Comparison of ENCODE assay signal across 14 mouse cellular contexts in the genomic region with DNA sequence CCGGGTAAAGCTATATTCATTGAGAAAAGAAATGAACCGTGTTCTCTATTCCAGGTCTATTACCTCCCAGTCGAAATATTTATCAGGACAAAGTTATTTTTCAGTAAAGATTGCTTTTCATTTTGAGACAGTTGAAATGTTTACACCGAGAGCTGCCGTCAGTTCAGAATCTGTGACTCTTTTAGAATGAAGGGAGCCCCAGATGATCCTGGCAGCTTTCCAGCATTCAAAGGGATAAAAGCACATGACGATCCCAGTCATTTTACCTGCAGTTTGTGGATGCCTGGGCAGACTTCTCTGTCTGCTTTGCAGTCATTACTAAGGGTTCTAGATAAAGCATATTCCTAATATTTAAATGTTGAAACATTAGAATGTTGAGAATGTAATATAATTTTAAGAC.
DNase-seq lines count a peak whose midpoint lies in the region; ATAC-seq and TF ChIP-seq lines count a peak whose summit lies in the region.
"Had no signal": no experiment of that assay in that cellular context is flagged by ENCODE, and none has a peak within 500 bp of the region (broad histone marks: within the 10 kb centered on the region; RNA-seq: fewer than 3 reads in every experiment).

No protein-coding gene starts in this region.

- no peak overlapping the region; the same call in 1 of the 2 replicates for H3K27ac ChIP-seq in heart, adult 2 months
- H3K27ac ChIP-seq in limb, embryonic 15.5 days: peak overlapping the region; percentile 17; the same call in 1 of the 2 replicates
- H3K27ac ChIP-seq in limb, embryonic 10.5 days: no peak overlapping the region
- H3K27ac ChIP-seq in heart, embryonic 15.5 days: peak overlapping the region; percentile 79
- H3K27ac ChIP-seq: forebrain, embryonic 10.5 days; liver, embryonic 14.5 days; macrophage; midbrain, embryonic 13.5 days had no signal

- peak; percentile 23 for DNase-seq in heart, adult 8-10 months (ENCODE audit: low spot score)
- DNase-seq in heart, adult 2 months: no peak
- no peak for DNase-seq in limb, embryonic 10.5 days (ENCODE audit: low spot score)
- peak; percentile 43 for DNase-seq in brain, embryonic 14.5 days (ENCODE audit: low read depth)
- no peak for DNase-seq in left cerebral cortex, postnatal 10 days (ENCODE audit: extremely low spot score in 1 of 2, low spot score in 2 of 2)
- no peak for DNase-seq in frontal cortex, postnatal 25 days (ENCODE audit: low spot score in 2 of 2)
- DNase-seq: thymus, postnatal 36 days had no signal

- TF ChIP-seq EP300 in heart, adult 2 months (IDR thresholded peaks at IDR 0.05; ENCODE audit: insufficient read depth, low read depth, low read length): no peak

- ATAC-seq in limb, embryonic 15.5 days (ENCODE audit: insufficient number of reproducible peaks, low FRiP score, low TSS enrichment, low read depth): no peak
- ATAC-seq in heart, embryonic 15.5 days (replicated peaks; ENCODE audit: insufficient number of reproducible peaks, insufficient read depth, low FRiP score, low read depth): no peak
- ATAC-seq: midbrain, embryonic 13.5 days had no signal

- H3K4me2 ChIP-seq in limb, embryonic 15.5 days: no peak overlapping the region
- H3K4me2 ChIP-seq in heart, embryonic 15.5 days: peak overlapping the region; percentile 61
- H3K4me2 ChIP-seq: midbrain, embryonic 13.5 days had no signal

- no peak overlapping the region for H3K9ac ChIP-seq in heart, adult 2 months (ENCODE audit: low read depth, low read length)
- no peak overlapping the region for H3K9ac ChIP-seq in limb, embryonic 15.5 days
- H3K9ac ChIP-seq in heart, embryonic 15.5 days: peak overlapping the region; percentile 35; the same call in 1 of the 2 replicates
- H3K9ac ChIP-seq: liver, embryonic 14.5 days; midbrain, embryonic 13.5 days had no signal

- intact Hi-C loops in heart, adult 2 months (cut with DNase I): loop anchor here (5.0 kb wide), 2 partner anchors 58 to 278 kb away; no protein-coding TSS in a partner anchor
- intact Hi-C loops in left cerebral cortex, postnatal 10 days (cut with DNase I): loop anchor here (5.0 kb wide), 1 partner anchor 278 kb away; no protein-coding TSS in a partner anchor

- no peaks in the 10 kb centered on the region for H3K9me3 ChIP-seq in limb, embryonic 15.5 days
- no peaks in the 10 kb centered on the region for H3K9me3 ChIP-seq in limb, embryonic 10.5 days (replicated peaks)
- H3K9me3 ChIP-seq in heart, embryonic 15.5 days (replicated peaks): no peaks in the 10 kb centered on the region
- H3K9me3 ChIP-seq: forebrain, embryonic 10.5 days; midbrain, embryonic 13.5 days had no signal

- H3K36me3 ChIP-seq in heart, adult 2 months (ENCODE audit: control insufficient read depth, insufficient read depth, low read length): no peaks in the 10 kb centered on the region
- H3K36me3 ChIP-seq in limb, embryonic 15.5 days: no peaks in the 10 kb centered on the region
- H3K36me3 ChIP-seq in limb, embryonic 10.5 days: no peaks in the 10 kb centered on the region
- no peaks in the 10 kb centered on the region for H3K36me3 ChIP-seq in heart, embryonic 15.5 days
- H3K36me3 ChIP-seq: forebrain, embryonic 10.5 days; G1E; midbrain, embryonic 13.5 days had no signal

- no peak overlapping the region; the same call in 1 of the 2 replicates for H3K4me3 ChIP-seq in heart, adult 2 months
- no peak overlapping the region for H3K4me3 ChIP-seq in limb, embryonic 15.5 days
- H3K4me3 ChIP-seq in limb, embryonic 10.5 days: no peak overlapping the region
- H3K4me3 ChIP-seq in heart, embryonic 15.5 days: peak overlapping the region; percentile 38
- H3K4me3 ChIP-seq: forebrain, embryonic 10.5 days; midbrain, embryonic 13.5 days had no signal

- H3K27me3 ChIP-seq in heart, adult 2 months (ENCODE audit: control insufficient read depth, insufficient read depth, low read length): no peaks in the 10 kb centered on the region
- H3K27me3 ChIP-seq in limb, embryonic 15.5 days: no peaks in the 10 kb centered on the region
- H3K27me3 ChIP-seq in limb, embryonic 10.5 days (ENCODE audit: low read depth, poor library complexity, severe bottlenecking): no peaks in the 10 kb centered on the region
- H3K27me3 ChIP-seq in heart, embryonic 15.5 days: no peaks in the 10 kb centered on the region
- H3K27me3 ChIP-seq: midbrain, embryonic 13.5 days had no signal

- 11% methylated on average over 6 of the region's 6 CpGs for WGBS in heart, adult 2 months
- 38% methylated on average over 6 of the region's 6 CpGs for WGBS in limb, embryonic 15.5 days
- WGBS in limb, embryonic 10.5 days: 90% methylated on average over 6 of the region's 6 CpGs
- 17% methylated on average over 6 of the region's 6 CpGs for WGBS in heart, embryonic 15.5 days

- no peak for TF ChIP-seq CTCF in heart, adult 2 months (IDR thresholded peaks at IDR 0.05)
- no peak for TF ChIP-seq CTCF in brain, embryonic 14.5 days (IDR thresholded peaks at IDR 0.05; ENCODE audit: borderline replicate concordance, extremely low read depth, insufficient read depth, insufficient read length)

- no peaks in the 10 kb centered on the region for H3K79me2 ChIP-seq in heart, adult 2 months (replicated peaks; ENCODE audit: control insufficient read depth, insufficient read depth, low read length)

- peaks cover 4% of the 10 kb centered on the region for H3K4me1 ChIP-seq in heart, adult 2 months (ENCODE audit: control insufficient read depth, insufficient read depth, low read length)
- H3K4me1 ChIP-seq in limb, embryonic 15.5 days: peaks cover 17% of the 10 kb centered on the region
- H3K4me1 ChIP-seq in limb, embryonic 10.5 days: 0 out of 2 replicates have a peak, but pooled peaks cover 3% of the 10 kb centered on the region
- H3K4me1 ChIP-seq in heart, embryonic 15.5 days (replicated peaks): peaks cover 27% of the 10 kb centered on the region

- TF ChIP-seq POLR2A in heart, adult 2 months (IDR thresholded peaks at IDR 0.05; ENCODE audit: insufficient read depth, low read depth, low read length): no peak
- TF ChIP-seq POLR2A in brain, embryonic 14.5 days (IDR thresholded peaks at IDR 0.05; ENCODE audit: borderline replicate concordance, extremely low read depth, insufficient read depth, insufficient read length, poor library complexity, severe bottlenecking): no peak

Comparison
In these comparisons a context has a peak if more than half of its experiments do, and no peak if none do; other contexts are left out.
1. DNase-seq: peak in heart, adult 8-10 months (single experiment) and brain, embryonic 14.5 days (single experiment); none in heart, adult 2 months (0 of 2), limb, embryonic 10.5 days (single experiment), left cerebral cortex, postnatal 10 days (0 of 2) and frontal cortex, postnatal 25 days (0 of 2).
2. H3K27ac ChIP-seq: peak in limb, embryonic 15.5 days (single experiment) and heart, embryonic 15.5 days (single experiment); none in heart, adult 2 months (single experiment) and limb, embryonic 10.5 days (single experiment).